Mouse (Mus musculus): ENCODE results near the gene D430019H16Rik. TPM values are rescaled to one million over a fixed set of nuclear protein-coding genes. Genes with fewer than 3 reads are reported as not detected.

D430019H16Rik gene
- 116 and 136 TPM in 2 replicates for polyA plus RNA-seq (2012; rRNA removed)

DNA sequence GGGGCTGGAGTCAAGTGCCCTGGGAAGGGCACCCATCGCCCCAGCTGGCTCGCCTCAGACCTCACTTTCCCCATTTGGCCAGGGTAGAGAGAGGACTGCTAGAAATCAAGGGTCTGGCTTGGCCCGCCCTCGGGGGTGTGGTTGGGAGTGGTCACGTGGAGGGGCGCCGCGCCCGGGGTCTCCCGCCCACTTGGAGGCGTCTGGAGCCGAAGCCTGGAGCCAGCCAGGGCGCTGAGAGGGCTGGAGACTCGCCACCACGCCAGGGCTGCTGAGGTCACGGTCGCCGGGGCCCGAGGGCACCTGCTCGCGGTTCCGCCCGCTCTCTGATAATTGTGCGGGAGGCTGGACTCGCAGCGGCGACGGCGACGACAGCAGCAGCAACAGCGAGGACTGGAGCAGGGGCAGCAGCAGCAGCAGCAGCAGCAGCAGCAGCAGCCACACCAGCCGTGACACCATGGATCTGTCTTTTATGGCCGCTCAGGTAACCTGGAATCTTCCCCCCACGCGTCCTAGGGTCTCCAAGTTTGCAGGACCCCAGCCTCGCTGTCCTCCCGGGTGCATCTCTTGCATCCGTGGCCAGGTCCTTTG, at the start of gene D430019H16Rik:
TSS of gene D430019H16Rik (plus strand) at position 187 of the 588 bp plus-strand sequence.

Other genes with a start within 250 kb of the D430019H16Rik start
- gene Tcl1, start 231.1 kb upstream of the D430019H16Rik start, polyA plus RNA-seq (2012; rRNA removed): not detected in 2 replicates
- 14.9 and 16.1 TPM in 2 replicates for gene Tunar, start 120.0 kb upstream of the D430019H16Rik start, polyA plus RNA-seq (2012; rRNA removed)
- 0.87 and 1.2 TPM in 2 replicates for gene Bdkrb2, start 109.4 kb downstream of the D430019H16Rik start, polyA plus RNA-seq (2012; rRNA removed)
- 0.15 and 0.28 TPM in 2 replicates for gene Bdkrb1, start 149.2 kb downstream of the D430019H16Rik start, polyA plus RNA-seq (2012; rRNA removed)
- 14.9 and 15.4 TPM in 2 replicates for gene Gskip, start 231.0 kb downstream of the D430019H16Rik start, polyA plus RNA-seq (2012; rRNA removed)
- 28.9 and 30.2 TPM in 2 replicates for gene Atg2b, start 231.4 kb downstream of the D430019H16Rik start, polyA plus RNA-seq (2012; rRNA removed)

All from central nervous system, embryonic 18 days (tissue).